In the genomic region with DNA sequence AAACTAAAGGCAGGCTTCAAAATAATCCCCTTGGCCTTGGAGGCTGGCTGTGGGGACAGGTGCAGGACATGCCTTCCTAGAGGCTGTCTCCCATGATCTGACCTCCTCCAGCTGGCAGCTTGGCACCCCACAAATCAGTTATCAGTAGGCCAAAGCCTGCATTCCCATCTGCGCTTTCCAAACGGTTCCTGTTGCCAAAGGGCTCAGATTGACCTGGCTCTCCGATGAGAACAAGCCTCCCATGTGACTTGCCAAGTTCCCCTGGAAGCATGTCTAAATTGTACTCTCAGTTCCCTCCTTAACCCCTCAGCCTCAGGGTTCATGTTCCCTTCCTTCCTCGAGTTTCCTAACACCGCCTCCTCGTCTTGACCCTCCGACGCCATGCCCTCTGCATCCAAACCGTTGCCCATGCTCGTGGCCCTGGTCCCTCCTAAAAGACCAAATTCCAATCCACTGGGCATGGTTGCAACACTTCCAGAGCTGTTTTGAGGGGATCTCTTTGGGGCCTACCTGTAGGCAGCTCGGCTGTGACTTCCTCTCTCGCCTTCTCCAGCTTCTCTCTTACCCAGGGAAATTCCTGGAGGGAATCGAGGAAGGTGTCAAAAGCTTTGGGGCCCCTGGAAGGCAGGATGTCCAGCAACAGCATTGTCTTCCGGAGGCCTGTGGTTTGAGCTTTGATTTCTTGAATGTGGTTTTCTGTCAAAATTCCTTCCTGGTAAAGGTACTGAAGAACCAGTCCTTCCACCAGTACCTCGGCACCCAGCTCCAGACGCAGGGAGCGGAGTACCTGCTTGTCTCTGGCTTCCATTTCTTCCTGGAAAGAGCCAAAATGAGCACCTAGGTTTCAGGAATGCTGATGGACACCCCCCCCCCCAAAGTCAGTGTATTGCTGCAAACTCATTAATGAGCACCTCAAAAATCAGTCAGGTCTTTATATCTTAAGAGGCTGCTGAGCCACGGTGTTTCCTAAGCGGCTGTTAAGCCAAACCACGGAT, we compare ENCODE assay signal across 8 mouse cellular contexts. TPM values are rescaled to one million over a fixed set of nuclear protein-coding genes. Genes with fewer than 3 reads are reported as not detected.
DNase-seq lines count a peak whose midpoint lies in the region; ATAC-seq and TF ChIP-seq lines count a peak whose summit lies in the region.

No protein-coding gene starts in this region.

- peak; percentile 51 for DNase-seq in urinary bladder, postnatal 14 days (ENCODE audit: low spot score)
- DNase-seq in urinary bladder, postnatal 10 days (ENCODE audit: low spot score): no peak
- DNase-seq in lung, postnatal 0 days (ENCODE audit: low spot score): peak; percentile 87
- peak; percentile 27 for DNase-seq in retina, embryonic 14.5 days (ENCODE audit: low spot score)
- no peak for DNase-seq in B cell, adult 2 months

- no peak for TF ChIP-seq CTCF in lung, postnatal 0 days (IDR thresholded peaks at IDR 0.05)

- no peaks in the 10 kb centered on the region for H3K27me3 ChIP-seq in embryonic facial prominence, embryonic 12.5 days
- no peaks in the 10 kb centered on the region for H3K27me3 ChIP-seq in heart, embryonic 13.5 days (replicated peaks)
- peaks cover 25% of the 10 kb centered on the region for H3K27me3 ChIP-seq in kidney, embryonic 15.5 days
- H3K27me3 ChIP-seq in lung, postnatal 0 days (replicated peaks; ENCODE audit: insufficient read depth, low read length): no peaks in the 10 kb centered on the region

- no peak overlapping the region for H3K9ac ChIP-seq in embryonic facial prominence, embryonic 12.5 days
- H3K9ac ChIP-seq in heart, embryonic 13.5 days: peak overlapping the region; percentile 90
- no peak overlapping the region for H3K9ac ChIP-seq in kidney, embryonic 15.5 days
- no peak overlapping the region; the same call in 1 of the 2 replicates for H3K9ac ChIP-seq in lung, postnatal 0 days (replicated peaks; ENCODE audit: low read depth)

- peak overlapping the region; percentile 58 for H3K4me2 ChIP-seq in embryonic facial prominence, embryonic 12.5 days (replicated peaks)
- H3K4me2 ChIP-seq in heart, embryonic 13.5 days: peak overlapping the region; percentile 81
- peak overlapping the region; percentile 82 for H3K4me2 ChIP-seq in kidney, embryonic 15.5 days
- peak overlapping the region; percentile 70 for H3K4me2 ChIP-seq in lung, postnatal 0 days (replicated peaks; ENCODE audit: low read depth, low read length)

- no peak overlapping the region for H3K4me3 ChIP-seq in embryonic facial prominence, embryonic 12.5 days
- peak overlapping the region; percentile 64 for H3K4me3 ChIP-seq in heart, embryonic 13.5 days
- H3K4me3 ChIP-seq in kidney, embryonic 15.5 days (replicated peaks): peak overlapping the region; percentile 72
- H3K4me3 ChIP-seq in lung, postnatal 0 days (ENCODE audit: low read depth, low read length): peak overlapping the region; percentile 72; the same call in 1 of the 2 replicates

- H3K4me1 ChIP-seq in embryonic facial prominence, embryonic 12.5 days: peaks cover 14% of the 10 kb centered on the region
- peaks cover 25% of the 10 kb centered on the region for H3K4me1 ChIP-seq in heart, embryonic 13.5 days
- peaks cover 13% of the 10 kb centered on the region for H3K4me1 ChIP-seq in kidney, embryonic 15.5 days
- peaks cover 20% of the 10 kb centered on the region for H3K4me1 ChIP-seq in lung, postnatal 0 days (ENCODE audit: insufficient read depth, low read depth, low read length)

- H3K9me3 ChIP-seq in embryonic facial prominence, embryonic 12.5 days: no peaks in the 10 kb centered on the region
- no peaks in the 10 kb centered on the region for H3K9me3 ChIP-seq in heart, embryonic 13.5 days
- no peaks in the 10 kb centered on the region for H3K9me3 ChIP-seq in kidney, embryonic 15.5 days (replicated peaks)
- H3K9me3 ChIP-seq in lung, postnatal 0 days (ENCODE audit: low read length): no peaks in the 10 kb centered on the region

- 58% methylated on average over 20 of the region's 20 CpGs for WGBS in embryonic facial prominence, embryonic 12.5 days
- 57% methylated on average over 20 of the region's 20 CpGs for WGBS in heart, embryonic 13.5 days
- WGBS in kidney, embryonic 15.5 days: 54% methylated on average over 20 of the region's 20 CpGs
- WGBS in lung, postnatal 0 days: 28% methylated on average over 20 of the region's 20 CpGs

- ATAC-seq in embryonic facial prominence, embryonic 12.5 days (ENCODE audit: insufficient number of reproducible peaks, insufficient read depth, low FRiP score, low TSS enrichment): no peak
- ATAC-seq in heart, embryonic 13.5 days (ENCODE audit: extremely low read depth, insufficient number of reproducible peaks, low FRiP score, low TSS enrichment): no peak
- no peak for ATAC-seq in kidney, embryonic 15.5 days (replicated peaks; ENCODE audit: low FRiP score)
- peak; percentile 40 for ATAC-seq in lung, postnatal 0 days

- no peak; the same call in 1 of the 2 replicates for TF ChIP-seq EP300 in lung, postnatal 0 days (IDR thresholded peaks at IDR 0.05)

- H3K36me3 ChIP-seq in embryonic facial prominence, embryonic 12.5 days: no peaks in the 10 kb centered on the region
- H3K36me3 ChIP-seq in heart, embryonic 13.5 days: no peaks in the 10 kb centered on the region
- no peaks in the 10 kb centered on the region for H3K36me3 ChIP-seq in kidney, embryonic 15.5 days
- no peaks in the 10 kb centered on the region for H3K36me3 ChIP-seq in lung, postnatal 0 days (ENCODE audit: insufficient read depth, low read length)

- peak overlapping the region; percentile 41; the same call in 1 of the 2 replicates for H3K27ac ChIP-seq in embryonic facial prominence, embryonic 12.5 days
- peak overlapping the region; percentile 96 for H3K27ac ChIP-seq in heart, embryonic 13.5 days (replicated peaks)
- 0 out of 2 replicates have a peak overlapping the region, but pooled peaks have one; percentile 96 for H3K27ac ChIP-seq in kidney, embryonic 15.5 days
- peak overlapping the region; percentile 99 for H3K27ac ChIP-seq in lung, postnatal 0 days (ENCODE audit: low read length)

RNA-seq across cellular contexts. Expression of a gene that starts 1.6 kb away (rescaled TPM):
- polyA plus RNA-seq in embryonic facial prominence, embryonic 12.5 days (2016; fragmentation: Nextera tagmentation; extraction: Ambion mirVana): 12.1 and 14.1 TPM in 2 replicates
- polyA plus RNA-seq in heart, embryonic 13.5 days (2015; fragmentation: Nextera tagmentation; extraction: Ambion mirVana): 8.5 and 8.6 TPM in 2 replicates
- 7.7 and 9.3 TPM in 2 replicates for polyA plus RNA-seq in kidney, embryonic 15.5 days (2015; fragmentation: Nextera tagmentation; extraction: Ambion mirVana)
- polyA plus RNA-seq in lung, postnatal 0 days (2015; fragmentation: Nextera tagmentation; extraction: Ambion mirVana): 11.9 and 15.4 TPM in 2 replicates

Comparison
In these comparisons a context has a peak if more than half of its experiments do, and no peak if none do; other contexts are left out.
1. DNase-seq: peak in urinary bladder, postnatal 14 days (single experiment), lung, postnatal 0 days (single experiment) and retina, embryonic 14.5 days (single experiment); none in urinary bladder, postnatal 10 days (single experiment) and B cell, adult 2 months (0 of 2).
2. H3K27ac ChIP-seq: peak in every context shown above with its lines; median percentile 99 in lung, postnatal 0 days; 96 in heart, embryonic 13.5 days; 96 in kidney, embryonic 15.5 days; 41 in embryonic facial prominence, embryonic 12.5 days.
3. Peak in every context shown above with its lines, with median percentiles within 50 percentile points of each other: H3K4me2 ChIP-seq.